Mouse (Mus musculus) heart, postnatal 25 days (tissue): ENCODE measurements around the gene Lrrk1. TPM values are rescaled to one million over a fixed set of nuclear protein-coding genes. Genes with fewer than 3 reads are reported as not detected.

Experiments used
- DNase-seq: peaks from one replicate; pipeline ENCODE4 v3.0.0; 2022; ENCODE audit warnings: low spot score
- intact Hi-C: fragments of 180-260 bp; cut with DNase I; formaldehyde crosslinking; loops from one replicate; pipeline ENCODE4 v1.15.1; 2025
- total RNA-seq, 2 experiments: library from RNA; stranded (reverse); gene quantifications; 2 replicates each; pipeline ENCODE4 v1.2.3; 2021

The Lrrk1 gene
- total RNA-seq, 2 experiments from 2014 or later = 9.9 to 10.5 TPM

DNA sequence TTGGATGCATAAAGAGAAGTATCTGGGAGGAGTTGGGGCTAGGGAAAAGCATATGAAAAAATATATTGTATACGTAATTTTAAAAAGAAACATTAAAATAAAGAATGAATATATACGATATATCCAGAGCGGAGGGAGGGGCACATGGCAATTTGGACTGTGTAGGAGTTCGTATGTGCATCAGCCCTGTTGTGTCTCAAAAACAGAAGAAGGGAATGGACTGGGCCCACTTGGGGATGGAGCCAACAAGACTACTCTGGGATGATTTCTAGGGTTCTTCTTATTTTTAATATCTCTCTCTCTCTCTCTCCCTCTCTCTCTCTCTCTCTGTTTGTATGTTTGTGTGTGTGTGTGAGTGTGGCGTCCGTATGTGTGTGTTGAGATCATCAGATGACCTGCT is 1.7 kb downstream of the Lrrk1 start:
- no peak for DNase-seq
- intact Hi-C loops = loop anchor here (5.0 kb wide), 1 partner anchor 284 kb away; no protein-coding TSS in a partner anchor

- intact Hi-C loops = loop anchor here (5.0 kb wide), 1 partner anchor 284 kb away; no protein-coding TSS in a partner anchor
- no peak for DNase-seq
Observed at GRCm38 (mm10) chr7:66385826-66386225, 2.3 kb downstream of the Lrrk1 start.

GRCm38 (mm10) chr7:66384891-66385290 is 3.3 kb downstream of the Lrrk1 start:
- DNase-seq = no peak
- intact Hi-C loops = loop anchor here (5.0 kb wide), 1 partner anchor 283 kb away; no protein-coding TSS in a partner anchor

DNA sequence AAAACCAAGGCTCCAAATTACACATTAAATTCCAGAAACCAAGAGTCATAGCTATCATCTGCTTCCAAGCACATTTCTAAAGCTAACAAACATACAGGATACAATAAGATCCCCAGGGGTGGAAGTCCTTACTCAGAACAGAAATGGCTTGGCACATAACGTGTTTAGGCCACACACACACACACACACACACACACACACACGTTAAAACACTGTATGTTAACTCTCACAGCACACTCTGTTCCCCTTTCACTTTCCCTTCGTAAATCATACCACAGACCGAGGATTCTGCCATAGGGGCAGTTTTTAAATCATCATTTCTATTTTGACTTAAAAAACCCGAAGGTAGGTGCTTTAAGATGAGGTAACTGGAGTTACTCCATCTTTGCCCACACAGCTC is 3.9 kb downstream of the Lrrk1 start:
- DNase-seq = no peak
- intact Hi-C loops = no loop called here

- intact Hi-C loops = no loop called here
- no peak for DNase-seq
Observed at GRCm38 (mm10) chr7:66376560-66376959, 11.6 kb downstream of the Lrrk1 start.

- intact Hi-C loops = no loop called here
- DNase-seq = no peak
Observed at GRCm38 (mm10) chr7:66375736-66376135, 12.4 kb downstream of the Lrrk1 start.

- intact Hi-C loops = no loop called here
- no peak for DNase-seq
Observed at GRCm38 (mm10) chr7:66373391-66373790, 14.8 kb downstream of the Lrrk1 start.

GRCm38 (mm10) chr7:66370970-66371369 is 17.2 kb downstream of the Lrrk1 start:
- DNase-seq = no peak
- intact Hi-C loops = no loop called here

DNA sequence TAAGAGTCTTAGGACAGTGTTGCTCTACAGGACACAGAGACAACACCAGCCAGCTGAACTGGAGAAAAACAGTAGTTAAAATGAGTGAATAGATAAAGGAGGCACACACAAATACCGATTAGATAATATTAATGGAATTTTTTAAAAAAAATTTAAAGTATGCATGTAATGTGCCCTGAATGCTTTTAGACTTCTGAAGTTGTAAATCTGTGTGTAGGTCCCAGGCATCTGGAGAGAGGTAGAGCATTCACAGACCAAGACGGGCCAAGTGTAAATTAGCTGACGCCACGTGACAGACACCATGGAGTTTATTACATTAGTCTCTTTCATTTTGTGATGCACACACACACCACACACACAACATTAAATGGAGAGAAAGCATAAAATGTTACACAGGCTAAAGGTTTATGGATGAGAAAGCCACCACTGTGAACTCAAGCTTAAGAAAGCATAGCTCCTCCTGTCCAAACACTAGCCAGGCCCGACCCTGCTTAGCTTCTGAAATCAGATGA is 18.2 kb downstream of the Lrrk1 start:
- DNase-seq = no peak
- intact Hi-C loops = no loop called here

GRCm38 (mm10) chr7:66369071-66369933 is 18.8 kb downstream of the Lrrk1 start:
- DNase-seq = no peak
- intact Hi-C loops = no loop called here

GRCm38 (mm10) chr7:66365904-66366303 is 22.2 kb downstream of the Lrrk1 start, which contains the start of gene Gm10974:
Gm10974 (plus strand) TSS chr7:66365905.
- intact Hi-C loops = no loop called here
- DNase-seq = no peak

GRCm38 (mm10) chr7:66365411-66365810 is 22.7 kb downstream of the Lrrk1 start:
- intact Hi-C loops = no loop called here
- DNase-seq = no peak

GRCm38 (mm10) chr7:66364491-66364890 is 23.7 kb downstream of the Lrrk1 start:
- DNase-seq = no peak
- intact Hi-C loops = no loop called here

- no peak for DNase-seq
- intact Hi-C loops = no loop called here
Observed at GRCm38 (mm10) chr7:66359044-66359443, 29.1 kb downstream of the Lrrk1 start.

DNA sequence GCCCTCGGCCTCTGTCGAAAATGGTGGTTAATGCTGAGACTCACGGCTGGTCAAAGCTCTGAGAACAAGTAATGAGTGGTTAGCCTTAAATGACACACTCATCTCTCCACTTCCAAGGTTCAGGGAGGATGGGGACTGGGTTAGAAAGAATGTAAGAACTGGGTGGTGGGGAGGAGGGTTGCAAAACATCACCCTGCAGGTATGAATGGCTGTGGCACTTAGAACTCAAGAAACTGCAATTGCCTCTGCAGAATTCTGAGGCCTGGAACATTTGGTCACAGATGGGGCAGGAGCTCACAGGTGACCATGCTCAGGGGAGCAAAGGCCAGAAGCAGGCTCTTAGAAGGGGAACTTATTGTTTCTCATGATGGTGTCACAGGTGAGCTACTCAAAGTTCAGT is 29.7 kb downstream of the Lrrk1 start:
- DNase-seq = no peak
- intact Hi-C loops = no loop called here

DNA sequence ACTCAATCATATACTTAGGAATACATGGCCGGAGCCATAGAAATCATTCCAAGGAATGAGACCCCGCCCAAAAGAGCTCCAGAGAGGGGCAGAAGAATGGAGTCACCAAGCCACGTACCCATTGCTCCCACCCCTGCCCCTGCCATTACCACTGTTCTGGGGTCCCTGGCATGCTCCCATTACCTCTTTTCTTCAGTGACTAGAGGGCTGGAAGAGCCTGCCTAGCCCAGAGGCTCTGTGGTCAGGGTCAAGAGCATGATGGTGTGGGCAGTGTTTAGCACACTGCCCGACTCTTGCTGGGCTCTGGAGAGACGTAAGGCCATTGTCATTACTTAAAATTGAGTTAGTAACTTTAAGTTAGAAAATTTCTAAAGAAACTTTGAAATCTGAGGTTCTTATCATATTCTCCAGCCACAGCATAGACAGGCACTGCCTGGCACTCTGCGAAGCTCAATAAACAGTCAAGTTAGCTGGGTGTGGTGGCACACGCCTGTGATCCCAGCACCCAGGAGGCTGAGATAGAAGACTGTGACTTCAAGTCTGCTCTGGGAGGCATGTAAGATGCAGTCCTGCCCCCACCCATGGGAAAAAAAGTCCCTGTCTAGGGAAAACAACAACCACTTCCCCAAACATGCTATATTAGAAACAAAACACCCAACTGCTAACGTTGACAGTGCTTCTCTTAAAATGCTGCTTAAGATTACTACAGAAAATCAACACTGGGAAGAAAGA is 32.2 kb downstream of the Lrrk1 start:
- DNase-seq = no peak
- intact Hi-C loops = no loop called here

DNA sequence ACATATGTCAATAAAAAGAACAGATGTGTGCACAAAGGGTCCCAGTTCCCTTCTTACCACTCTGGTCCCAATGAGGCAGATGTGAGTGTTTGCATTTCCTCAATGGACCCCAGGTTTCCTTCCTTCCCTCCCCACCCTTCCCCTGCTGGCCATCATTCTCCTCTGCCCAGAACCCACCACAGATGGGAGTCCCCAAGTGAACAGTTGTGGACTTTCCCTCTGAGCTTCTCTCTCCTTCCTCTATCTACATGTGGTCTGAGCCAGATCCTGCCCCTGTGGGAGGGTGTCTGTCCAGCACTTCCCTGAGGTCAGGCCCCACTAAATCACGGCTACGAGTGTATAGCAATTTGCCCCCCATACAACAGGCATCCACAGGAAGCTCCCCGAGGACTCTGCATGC is 33.2 kb downstream of the Lrrk1 start:
- no peak for DNase-seq
- intact Hi-C loops = no loop called here

DNA sequence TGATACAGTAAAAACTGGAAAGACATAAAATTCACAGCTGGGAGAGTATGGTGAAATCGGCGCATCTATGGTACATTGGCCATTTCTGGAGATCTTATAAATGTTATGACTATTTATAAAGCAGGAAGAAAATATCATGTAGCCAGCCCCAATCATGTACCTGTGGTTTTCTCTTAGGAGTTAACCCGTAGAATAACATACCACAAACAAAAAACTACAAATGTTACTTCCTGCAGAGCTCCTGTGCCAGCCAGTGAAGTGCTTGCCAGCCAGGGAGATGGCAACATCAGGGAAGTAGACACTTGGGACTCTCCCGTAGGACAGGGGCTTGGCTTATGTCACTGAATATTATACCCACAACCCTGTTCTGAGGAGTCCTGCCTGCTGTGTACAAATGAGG is 37.1 kb downstream of the Lrrk1 start:
- intact Hi-C loops = no loop called here
- no peak for DNase-seq

DNA sequence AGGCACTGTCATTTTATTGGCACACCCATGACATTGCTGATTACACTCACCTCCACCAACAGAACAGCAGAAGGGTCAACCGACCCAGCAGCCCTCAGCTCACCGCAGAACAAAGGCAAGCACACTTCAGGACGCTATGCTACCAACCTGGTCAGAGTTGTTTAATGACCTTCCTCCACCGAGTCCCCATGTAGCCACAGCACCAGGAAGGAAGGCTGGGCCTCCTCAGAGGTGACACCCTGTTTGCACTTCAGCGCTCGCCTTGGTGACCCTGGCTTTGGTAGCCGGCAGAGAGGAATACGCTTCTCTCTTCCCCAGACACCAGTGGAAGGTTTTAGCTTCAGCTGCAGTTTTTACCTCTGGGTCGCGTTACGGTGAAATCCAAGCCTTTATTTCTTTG is 38.5 kb downstream of the Lrrk1 start:
- intact Hi-C loops = no loop called here
- no peak for DNase-seq

GRCm38 (mm10) chr7:66348588-66348987 is 39.6 kb downstream of the Lrrk1 start:
- intact Hi-C loops = no loop called here
- DNase-seq = no peak
